Mouse (Mus musculus) CD4-positive, CD25-positive, alpha-beta regulatory T cell, adult 4 months (primary cell): ENCODE results near the gene Chst11. TPM values are rescaled to one million over a fixed set of nuclear protein-coding genes. Genes with fewer than 3 reads are reported as not detected.

Experiments
- ATAC-seq: one replicate; pipeline ENCODE4 v1.8.0; 2017
- polyA plus RNA-seq, 2 experiments: library from polyadenylated mRNA; unstranded; fragments of 100-300 nt; shearing (Covaris generic); gene quantifications; one replicate each; pipeline ENCODE4 v1.2.1; 2017

Gene Chst11
- polyA plus RNA-seq, 2 experiments from 2014 or later: 0.24 to 0.72 TPM

DNA sequence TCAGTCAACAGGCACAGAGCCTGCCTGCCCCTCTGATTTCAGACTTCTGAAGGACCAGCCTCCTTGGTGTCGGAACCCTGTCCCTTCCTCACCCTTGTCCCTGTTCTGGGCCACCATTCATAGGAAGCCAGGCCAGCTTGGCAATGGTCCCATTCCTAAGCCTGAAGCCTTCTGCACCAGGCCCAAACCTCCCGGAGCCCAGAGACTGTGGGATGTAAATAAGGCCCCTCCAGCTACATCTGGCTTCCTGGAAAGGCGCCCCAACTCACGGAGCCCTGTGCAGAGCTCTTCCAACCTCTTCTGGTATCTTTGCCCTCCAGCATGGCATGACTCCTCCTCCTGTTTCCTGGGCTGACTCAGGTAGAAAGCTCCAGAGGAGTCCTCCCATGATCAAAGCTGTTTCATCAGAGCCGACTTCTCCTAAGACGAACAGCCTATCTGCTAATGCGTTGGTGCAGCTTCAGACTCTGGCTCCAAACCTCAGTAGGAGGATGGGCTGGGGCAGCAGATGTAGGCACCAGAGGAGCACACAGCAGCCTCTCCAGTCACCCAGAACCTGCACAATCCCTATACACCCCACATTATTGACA lies 199.3 kb downstream of the Chst11 start:
- ATAC-seq: no peak

DNA sequence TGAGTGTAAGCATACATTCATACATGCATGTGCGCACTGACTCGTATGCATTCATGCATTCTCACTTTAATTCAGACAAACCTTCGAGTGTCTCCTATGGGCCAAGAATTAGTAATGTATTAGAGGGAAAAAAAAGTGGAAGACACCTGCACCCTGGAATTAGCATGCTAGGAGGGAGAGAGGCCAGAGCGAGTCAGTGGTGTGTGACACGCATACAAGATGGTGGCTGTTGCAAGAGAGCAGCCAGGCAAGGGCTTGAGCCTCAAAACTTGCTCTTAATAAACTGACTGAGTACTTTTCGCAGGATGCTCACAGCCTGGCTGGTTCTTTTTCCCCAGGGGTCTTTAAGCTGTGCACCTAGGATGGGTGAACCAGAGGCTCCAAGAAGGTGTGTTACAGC lies 199.8 kb downstream of the Chst11 start:
- no peak for ATAC-seq

DNA sequence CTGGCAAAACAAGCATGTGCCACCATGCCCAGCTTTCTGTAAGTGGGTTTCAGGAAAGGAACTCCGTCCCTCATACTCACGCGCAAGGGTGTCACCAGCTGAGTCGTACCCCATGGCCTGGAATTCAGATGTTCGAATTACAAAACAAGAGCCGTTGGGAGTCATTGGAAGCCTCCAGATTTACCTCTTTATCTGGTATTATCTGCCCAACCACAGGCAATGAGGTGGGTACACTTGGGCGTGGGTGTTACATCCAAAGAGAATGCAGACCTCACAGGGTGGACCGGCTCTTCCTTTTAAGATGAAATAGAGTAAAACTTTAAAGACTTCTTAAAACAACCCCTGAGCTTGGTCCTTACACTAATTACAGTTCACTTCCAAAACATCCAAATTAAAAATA lies 200.9 kb downstream of the Chst11 start:
- no peak for ATAC-seq

DNA sequence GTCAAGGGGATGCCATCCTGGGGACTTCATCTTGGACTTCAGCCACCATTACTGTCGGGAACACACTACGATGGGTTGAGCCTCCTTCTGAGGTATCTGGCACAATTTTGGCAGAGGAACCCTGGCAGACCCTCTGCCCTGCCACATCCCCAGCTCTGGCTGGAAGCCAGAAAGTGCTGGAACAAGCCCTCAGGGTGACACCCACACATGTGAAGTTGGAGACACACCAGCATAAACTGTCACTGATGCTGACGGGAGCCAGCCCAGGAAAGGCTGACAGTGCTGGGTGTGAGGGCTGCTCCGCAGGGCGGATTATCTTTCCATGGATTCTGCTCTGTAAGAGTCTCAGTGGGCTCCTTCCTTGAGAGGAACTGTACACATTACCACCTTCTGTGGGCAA lies 201.7 kb downstream of the Chst11 start:
- no peak for ATAC-seq

DNA sequence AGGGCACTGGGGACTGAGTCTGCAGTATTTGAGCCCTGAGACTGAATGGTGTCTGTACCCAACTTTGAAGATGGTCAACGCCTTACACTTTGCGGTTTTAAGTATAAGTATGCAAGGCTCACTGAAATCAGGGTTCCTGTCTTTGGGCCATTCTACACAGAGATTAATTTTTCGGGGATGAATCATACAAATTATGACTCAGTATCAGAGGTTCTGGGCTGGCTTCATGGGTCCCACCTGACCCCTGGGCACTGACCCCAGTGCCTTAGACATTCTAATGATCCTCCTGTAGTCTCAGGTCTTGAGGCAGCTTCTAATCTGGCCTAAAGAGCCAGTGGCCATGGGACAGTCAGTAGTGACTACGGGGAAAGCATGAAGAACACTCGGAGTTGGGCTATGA lies 203.8 kb downstream of the Chst11 start:
- ATAC-seq: no peak

DNA sequence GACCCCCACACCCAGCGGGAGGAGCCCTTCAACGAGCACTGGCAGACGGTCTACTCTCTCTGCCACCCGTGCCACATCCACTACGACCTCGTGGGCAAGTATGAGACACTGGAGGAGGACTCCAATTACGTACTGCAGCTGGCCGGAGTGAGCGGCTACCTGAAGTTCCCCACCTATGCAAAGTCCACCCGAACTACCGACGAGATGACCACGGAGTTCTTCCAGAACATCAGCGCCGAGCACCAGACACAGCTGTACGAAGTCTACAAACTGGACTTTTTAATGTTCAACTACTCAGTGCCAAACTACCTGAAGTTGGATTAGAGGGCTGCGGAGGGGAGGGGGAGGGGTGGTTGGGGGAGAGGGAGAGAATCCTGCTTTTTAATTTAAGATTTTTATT lies 206.2 kb downstream of the Chst11 start:
- no peak for ATAC-seq

DNA sequence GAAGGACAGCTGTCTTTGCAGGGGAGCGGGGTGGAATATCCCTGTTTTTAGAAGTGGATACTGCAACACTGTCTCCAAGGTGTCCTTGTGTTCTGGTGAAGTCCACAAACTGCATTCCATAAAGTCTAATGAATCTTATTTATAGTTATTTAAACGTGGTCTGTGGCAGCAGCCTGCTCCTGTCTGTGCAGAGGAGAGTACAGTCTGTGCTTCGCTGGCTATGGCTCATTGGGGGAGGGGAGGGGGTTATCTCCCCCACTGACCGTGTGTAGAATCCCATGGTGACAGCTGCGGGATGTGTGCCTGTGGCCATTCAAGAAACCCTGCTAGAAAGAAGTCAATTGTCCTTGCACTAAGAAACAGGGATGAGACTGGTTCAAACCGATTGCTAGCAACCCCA lies 206.7 kb downstream of the Chst11 start:
- no peak for ATAC-seq

DNA sequence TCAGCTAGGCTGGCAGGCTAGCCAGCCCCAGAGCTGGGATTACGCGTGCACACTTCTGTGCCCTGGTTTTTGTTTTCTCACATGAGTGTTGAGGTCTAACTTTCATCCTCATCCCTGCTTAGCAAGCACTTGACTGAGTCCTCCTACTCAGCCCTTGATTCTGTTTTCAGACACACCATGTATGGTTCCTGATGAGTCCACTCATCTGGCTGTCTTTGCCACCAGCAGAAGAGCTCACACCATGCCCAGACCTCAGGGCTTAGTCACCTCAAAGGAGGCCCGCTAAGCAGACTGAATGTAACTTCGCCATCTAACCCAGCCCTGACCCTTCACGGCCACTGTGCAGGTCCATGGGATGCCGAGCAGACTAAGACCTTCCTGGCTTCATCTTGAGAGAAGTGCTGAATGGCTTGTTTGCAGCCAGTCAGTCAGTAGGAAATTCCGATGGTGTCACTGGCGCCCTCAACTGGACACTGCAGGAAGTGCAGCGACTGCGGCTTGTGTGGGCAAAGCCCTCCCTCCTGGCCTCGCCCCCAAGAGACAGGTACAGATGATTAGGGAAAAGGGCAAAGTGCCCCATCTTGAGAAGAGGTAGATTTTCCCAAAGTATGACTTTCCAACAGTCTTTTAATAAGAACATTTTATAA lies 212.5 kb downstream of the Chst11 start:
- peak; percentile 57 for ATAC-seq

DNA sequence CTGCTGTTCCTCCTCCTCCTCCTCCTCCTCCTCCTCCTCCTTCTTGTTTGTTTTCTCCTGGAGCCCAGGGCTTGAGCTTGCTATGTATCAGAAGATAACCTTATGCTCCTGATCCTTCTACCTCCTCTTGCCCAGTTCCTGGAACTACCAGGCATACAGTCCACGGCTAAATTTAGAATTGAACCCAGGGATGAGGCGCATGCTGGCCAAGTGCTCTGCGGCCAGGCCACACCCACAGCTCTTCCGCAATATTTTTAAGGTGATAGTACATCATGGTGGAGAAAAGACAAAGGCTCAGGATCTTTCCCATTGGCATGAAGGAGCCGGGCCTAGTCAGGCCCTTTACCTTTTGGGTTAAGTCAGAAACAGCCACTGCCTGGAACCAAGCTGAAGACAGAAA lies 213.4 kb downstream of the Chst11 start:
- no peak for ATAC-seq

DNA sequence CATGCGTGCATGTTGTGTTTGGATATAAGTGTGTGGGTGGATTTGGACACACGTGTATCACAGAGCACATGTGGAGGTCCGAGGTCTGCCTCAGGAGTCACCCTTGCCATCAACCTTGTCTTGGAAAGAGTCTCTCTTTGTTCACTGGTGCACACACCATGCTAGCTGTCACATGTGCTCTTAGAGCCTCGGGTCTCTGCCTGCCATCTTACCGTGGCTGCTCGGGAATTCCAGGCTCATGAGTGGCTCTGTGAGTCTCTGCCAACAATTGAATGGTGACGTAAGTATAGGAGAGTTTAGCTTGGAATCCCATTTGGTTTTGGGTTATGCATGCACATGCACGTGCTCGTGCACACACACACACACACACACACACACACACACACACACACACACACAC lies 214.0 kb downstream of the Chst11 start:
- no peak for ATAC-seq

DNA sequence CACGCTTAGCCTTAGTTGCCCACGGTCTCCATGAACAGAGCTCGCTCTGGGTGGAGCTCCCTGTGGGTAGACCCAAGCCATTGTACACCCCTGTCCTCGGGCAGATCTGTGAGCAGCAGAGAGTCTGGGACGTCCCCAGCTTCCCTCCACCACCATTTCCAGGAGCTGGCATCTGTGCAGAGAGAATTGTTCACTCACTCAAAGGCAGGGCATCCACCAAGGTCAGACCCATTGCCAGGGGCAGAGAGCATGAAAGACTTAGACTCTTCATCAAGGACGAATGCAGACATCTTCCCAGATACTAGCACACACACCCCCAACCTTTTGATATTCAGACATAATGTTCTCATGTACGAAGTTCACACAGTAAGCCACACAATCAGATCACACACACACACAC lies 216.2 kb downstream of the Chst11 start:
- ATAC-seq: no peak

DNA sequence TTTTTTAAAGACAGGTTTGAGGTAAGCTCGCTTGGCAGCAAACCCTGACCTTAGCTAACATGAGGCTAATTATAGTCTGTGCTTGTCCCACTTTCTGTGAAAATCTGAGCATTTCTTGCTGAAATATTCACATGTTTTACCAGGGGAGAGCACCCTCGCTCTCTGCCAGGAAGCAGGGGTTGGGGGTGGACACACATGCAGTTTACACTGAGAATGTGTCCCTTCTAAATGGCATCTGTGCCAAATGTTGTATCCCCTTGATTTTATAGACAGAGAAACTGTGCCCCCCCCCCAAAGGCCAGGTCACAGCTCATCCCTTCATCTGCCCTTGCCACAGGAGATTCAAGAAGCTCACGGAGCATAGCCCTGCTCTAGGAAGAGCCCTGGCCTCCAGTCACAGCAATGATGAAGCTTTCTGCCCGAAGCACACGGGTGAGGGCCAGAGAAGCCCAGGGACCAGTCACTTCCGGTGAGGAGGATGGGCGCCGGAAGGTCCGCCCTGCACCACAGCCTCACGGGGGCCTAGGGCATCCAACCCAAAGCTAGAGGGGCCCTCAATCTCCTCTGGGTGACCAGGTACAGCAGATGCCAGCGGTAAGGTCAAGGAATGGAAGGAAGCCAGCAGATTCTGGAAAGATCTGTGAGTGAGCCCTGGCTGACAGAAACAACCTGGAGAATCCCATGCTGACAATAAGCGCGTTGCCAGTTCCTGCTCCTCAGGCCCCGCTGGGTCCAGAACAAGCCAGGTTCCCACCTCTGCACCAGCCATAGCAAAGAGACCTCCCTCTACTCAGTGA lies 217.8 kb downstream of the Chst11 start:
- ATAC-seq: no peak

DNA sequence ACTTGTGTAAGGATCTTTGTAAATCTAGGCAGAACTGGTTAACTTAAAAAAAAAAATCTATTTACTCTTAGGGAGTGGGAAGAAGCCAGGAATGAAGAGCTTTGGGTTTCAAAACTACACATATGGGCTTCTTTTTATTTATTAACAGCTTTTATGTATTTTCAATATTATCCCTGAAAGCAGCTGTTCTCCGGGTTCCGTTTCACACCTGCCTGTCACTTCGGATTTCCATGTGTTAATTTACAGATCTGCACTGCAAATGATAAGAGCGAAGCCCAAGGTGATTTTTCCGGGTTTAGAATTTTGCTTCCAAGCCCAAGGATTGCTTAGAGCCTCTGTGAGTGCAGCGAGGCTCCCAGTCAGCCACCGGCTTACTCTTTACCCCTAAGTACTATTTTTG lies 223.1 kb downstream of the Chst11 start:
- ATAC-seq: no peak

DNA sequence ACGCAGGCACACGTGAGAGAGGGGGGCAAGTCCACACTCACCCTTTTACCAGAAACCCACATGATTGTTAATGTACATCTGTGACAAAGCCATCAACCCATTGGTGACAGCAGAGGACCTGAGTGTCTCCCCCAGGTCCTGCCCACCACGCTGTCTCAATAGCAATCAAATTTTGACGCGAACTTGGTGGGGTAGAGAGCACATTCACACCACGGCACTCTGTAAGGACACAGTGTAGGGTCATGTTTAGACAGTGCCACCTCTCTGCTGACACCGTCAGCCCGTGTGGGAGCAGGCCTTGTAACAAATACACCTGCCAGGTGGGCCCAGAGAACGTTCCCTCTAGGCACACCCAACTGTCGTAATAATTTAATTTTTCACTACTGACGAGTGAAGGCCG lies 224.1 kb downstream of the Chst11 start:
- ATAC-seq: no peak

DNA sequence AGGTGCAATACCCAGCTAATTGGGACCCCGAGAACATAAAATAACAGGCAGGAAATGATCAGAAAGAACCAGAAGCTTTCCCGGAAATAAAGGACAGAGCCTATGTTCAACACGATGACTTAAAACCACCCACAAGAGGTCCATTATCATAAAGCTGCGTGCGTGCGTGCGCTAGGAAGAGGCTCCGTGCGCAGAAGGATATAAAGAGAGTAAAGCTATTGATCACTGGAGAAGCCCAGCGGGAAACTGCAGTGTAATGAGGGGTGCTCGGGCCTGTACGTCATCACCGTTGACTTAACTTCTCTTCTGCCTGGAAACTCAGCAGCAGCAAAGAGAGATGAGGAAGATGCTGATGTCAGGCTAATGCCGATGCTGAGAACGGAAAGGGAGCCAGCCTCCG lies 224.8 kb downstream of the Chst11 start:
- ATAC-seq: no peak

DNA sequence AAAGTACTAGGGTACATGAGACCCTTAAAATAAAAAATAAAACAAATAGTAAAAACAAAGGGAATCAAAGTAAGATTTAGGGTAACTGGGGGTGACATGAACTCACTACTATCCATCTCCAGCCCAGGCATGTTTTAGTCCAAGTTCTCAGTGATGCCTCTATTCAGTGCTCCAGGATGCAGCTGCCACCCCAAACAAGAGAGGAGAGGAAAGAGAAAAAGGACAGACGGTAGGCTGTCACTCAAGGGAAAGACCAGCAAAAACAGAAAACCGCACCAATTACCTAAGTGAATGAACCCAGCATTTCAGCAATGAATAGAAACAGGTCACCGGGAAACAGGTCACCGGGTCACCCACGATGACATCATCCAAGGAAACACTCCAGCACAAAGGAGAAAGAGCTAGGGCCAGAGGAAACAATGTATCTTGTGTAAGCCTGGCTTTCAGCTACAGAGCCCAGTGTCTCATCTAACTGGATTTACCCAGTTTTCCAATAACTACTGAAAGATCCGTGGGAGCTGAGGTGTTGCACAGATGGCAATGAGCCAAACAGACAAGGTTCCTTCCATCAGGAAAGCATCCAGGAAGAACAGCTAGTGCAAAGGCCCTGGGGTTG lies 225.8 kb downstream of the Chst11 start:
- ATAC-seq: no peak

DNA sequence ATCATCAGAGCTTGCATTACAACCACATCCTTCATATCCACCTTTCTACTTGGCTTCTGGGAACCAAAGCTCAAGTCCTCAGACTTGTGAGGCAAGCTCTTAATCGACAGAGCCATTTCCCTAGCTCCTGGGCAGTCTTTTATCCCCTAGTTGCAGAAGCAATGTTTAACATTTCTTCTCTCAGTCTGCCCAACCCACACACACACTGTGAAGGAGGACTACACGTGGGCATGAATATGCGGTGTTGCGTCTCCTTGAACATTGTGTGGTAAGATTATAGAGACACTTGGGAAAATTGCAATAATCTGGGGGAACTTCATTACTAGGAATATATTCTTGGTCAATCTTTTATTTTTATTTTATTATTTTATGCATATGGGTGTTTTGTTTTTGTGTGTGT lies 227.3 kb downstream of the Chst11 start:
- ATAC-seq: no peak

DNA sequence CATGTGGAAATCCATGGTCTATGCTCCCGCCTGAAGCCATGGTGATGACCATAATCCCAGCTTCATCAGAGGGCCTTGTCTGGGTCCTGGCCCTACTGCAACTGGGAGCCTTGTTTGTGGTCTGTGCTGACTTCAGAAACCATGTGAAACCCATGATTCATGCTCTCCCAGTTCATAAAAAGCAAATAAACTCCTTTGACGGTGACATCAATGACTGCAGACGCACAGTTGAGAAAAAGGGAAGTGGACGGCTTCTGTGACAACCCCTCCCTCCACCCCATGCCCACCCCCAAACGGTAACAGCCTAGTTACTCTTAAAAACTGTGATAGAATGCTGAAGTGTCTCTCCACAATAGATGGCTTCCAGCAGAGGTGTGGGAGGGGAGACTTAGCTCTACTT lies 230.3 kb downstream of the Chst11 start:
- ATAC-seq: no peak

DNA sequence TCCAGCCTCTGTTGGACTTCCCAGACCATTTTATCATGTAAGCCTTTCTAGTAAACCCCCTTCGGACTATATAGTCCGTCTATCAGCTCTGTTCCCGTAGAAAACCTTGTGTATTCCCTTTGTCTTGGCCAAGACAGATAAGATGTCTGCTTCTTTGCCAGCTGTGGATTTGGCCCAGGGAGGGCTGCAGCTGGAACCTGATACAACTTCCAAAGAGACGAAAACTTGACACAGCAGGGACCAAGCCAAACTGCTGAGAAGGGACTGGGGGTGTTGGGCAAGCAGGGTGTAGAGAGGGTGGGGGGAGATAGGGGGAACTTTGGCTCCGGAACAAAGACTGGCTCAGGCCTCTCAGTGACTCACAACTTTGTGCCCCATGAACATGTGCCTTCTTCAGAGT lies 232.0 kb downstream of the Chst11 start:
- no peak for ATAC-seq

DNA sequence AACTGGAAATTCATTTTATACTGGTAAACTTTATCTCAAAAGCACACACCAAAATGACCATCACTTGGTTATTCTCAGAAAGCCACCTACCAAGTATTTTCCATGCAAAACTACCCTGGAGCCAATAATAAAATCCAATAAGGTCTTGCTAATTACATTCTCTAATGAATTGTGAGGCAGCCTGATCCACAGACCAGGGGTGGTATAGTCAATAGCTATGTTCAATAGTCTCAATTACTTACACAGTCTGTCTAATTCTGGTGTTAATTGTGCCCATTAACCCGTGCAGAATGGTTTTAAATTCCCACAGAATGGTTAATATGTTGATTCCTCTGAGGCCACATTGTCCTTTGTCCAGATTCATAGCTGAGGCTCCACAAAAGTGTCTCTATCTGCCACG lies 233.5 kb downstream of the Chst11 start:
- no peak for ATAC-seq

DNA sequence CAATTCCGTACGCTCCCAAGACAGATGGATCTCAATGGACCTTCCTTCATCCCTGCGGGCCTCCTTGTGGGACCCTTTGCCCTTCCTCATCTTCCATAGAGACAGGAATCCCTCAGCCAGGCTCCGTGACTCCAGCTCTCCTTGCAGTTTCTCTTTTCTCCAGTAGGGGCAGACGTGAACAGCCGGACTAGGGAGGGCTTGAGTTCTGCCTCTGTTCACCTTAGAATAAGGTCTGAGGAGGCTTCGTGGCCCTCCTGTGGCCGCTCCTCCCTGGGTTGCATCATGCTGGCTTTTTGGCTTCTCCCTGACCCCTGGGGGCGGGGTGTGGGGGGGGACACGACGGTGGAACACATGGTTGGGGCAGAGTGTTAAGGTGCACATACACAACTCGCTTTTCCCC lies 234.4 kb downstream of the Chst11 start:
- ATAC-seq: no peak

DNA sequence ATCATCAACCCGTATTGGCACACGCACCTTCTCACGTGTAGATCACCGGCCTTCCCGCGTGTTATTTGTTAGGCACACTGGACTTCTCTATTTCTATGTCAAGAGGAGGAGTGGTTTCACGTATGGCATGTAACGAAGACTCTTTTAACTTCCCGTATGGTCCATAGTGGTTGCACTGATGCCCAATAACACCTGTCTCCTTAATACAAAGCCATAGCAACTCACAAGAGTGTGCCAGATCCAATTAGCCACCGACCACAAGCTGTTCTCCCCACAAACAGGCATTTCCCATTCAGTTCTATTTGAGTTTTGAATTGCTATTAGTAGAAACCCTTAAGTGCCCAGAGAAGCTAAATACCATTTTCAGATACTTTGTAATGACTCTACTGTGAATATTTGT lies 234.9 kb downstream of the Chst11 start:
- ATAC-seq: no peak

DNA sequence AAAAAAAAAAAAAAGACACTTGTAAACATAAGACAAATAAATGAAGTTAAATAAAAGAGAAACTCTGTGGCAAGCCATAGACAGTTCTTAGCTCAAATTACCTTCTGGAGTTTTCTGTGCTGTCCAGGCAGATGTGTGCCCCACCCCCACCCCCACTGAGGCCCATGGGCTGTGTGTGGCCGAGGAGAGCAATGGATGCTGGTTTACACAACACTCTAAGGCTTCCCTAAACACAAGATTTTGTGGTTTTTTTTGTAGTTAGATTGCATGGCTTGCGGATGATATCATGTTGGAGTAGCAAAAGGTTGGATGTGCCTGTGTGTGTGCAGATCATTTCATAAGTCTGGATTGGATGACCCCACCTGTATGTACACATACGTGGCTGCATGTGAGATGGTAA lies 235.5 kb downstream of the Chst11 start:
- no peak for ATAC-seq

DNA sequence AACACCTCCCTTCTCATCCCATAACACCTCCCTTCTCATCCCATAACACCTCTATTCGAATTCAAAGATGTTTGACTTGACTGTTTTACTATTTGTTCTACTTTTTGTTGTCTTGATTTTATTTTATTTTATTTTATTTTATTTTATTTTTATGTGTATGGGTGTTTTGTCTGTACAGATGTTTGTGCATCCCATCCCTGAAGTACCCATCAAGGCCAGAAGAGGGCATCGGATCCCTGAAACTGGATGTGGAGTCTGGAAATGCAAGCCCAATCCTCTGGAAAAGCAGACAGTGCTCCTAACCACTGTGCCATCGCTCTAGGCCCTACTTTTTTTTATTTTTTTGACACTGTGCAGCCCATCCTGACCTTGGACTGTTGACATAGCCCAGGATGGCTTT lies 239.7 kb downstream of the Chst11 start:
- ATAC-seq: no peak
